Mouse (Mus musculus) hindbrain, embryonic 10.5 days (tissue): ENCODE results near the gene Upf2. TPM values are rescaled to one million over a fixed set of nuclear protein-coding genes. Genes with fewer than 3 reads are reported as not detected.
"Not testable (repeated sequence)": the region's sequence is repeated elsewhere in the genome, so short reads cannot be mapped to it uniquely, and the experiment has no call there.

ENCODE experiments used
- DNase-seq: peaks from one replicate; pipeline ENCODE4 v3.0.0-alpha.2; 2017; ENCODE audit warnings: low spot score
- H3K27ac ChIP-seq: fragments of 300-500 bp; sonication (generic); 2 replicates; pipeline ENCODE4 v1.5.1; 2016; ENCODE audit warnings: mild to moderate bottlenecking, moderate library complexity
- H3K27me3 ChIP-seq: fragments of 300-500 bp; sonication (generic); 2 replicates; pipeline ENCODE4 v1.6.1; 2016; ENCODE audit warnings: mild to moderate bottlenecking; ENCODE audit not compliant: poor library complexity, insufficient read depth, severe bottlenecking
- H3K36me3 ChIP-seq: fragments of 300-500 bp; sonication (generic); 2 replicates; pipeline ENCODE4 v1.6.1; 2016; ENCODE audit warnings: mild to moderate bottlenecking, moderate library complexity
- H3K4me1 ChIP-seq: fragments of 300-500 bp; sonication (generic); replicated peaks from 2 replicates; pipeline ENCODE4 v1.6.1; 2016; ENCODE audit warnings: mild to moderate bottlenecking
- H3K4me3 ChIP-seq: fragments of 300-500 bp; sonication (generic); 2 replicates; pipeline ENCODE4 v1.5.1; 2016; ENCODE audit warnings: mild to moderate bottlenecking, moderate library complexity
- H3K9me3 ChIP-seq: fragments of 300-500 bp; sonication (generic); 2 replicates; pipeline ENCODE4 v1.6.1; 2016; ENCODE audit warnings: mild to moderate bottlenecking, moderate library complexity
- WGBS: fragments of 180-500 bp; shearing (Covaris S2); methylation state at CpG from one replicate; pipeline ENCODE4 v1.1.7; 2016; 5-methylcytosine and 5-hydroxymethylcytosine counted together
- polyA plus RNA-seq: library from polyadenylated mRNA; unstranded; fragments of >200 nt; fragmentation: Nextera tagmentation; extraction: Ambion mirVana; gene quantifications from 2 replicates; pipeline ENCODE4 v1.2.1, GENCODE M21; 2016

The Upf2 gene
- polyA plus RNA-seq, 1 experiment from 2014 or later, result 6.9 TPM

- Histone ChIP-seq H3K36me3 (no peaks in the 10 kb centered on the region), H3K27ac (no peak overlapping the region), H3K4me3 (no peak overlapping the region), H3K4me1 (peaks cover 15% of the 10 kb centered on the region), H3K27me3 (no peaks in the 10 kb centered on the region), H3K9me3 (no peaks in the 10 kb centered on the region)
- no peak for DNase-seq
- WGBS, result 89% methylated on average over 3 of the region's 3 CpGs
These were observed 11.9 kb upstream of the Upf2 start for GRCm38 (mm10) chr2:5939319-5939718.

DNA sequence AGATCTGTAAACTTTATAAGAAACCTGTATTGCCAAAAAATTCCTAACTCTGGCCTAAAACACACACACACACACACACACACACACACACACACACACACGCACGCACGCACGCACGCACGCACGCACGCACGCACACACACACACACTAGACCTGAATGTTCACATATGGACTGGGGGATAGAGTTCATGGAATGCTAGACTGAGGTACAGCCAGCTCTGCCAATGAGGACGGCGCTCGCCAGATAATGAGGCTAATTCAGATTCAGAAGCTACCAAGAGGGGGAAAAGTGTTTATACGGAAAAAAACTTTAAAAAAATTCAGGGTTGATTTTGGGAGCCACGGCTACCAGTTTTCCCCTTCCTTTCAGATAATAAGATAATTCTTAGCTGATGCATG, 11.4 kb upstream of the Upf2 start:
- Histone ChIP-seq H3K36me3 (no peaks in the 10 kb centered on the region), H3K27ac (no peak overlapping the region), H3K4me1 (peaks cover 15% of the 10 kb centered on the region), H3K4me3 (no peak overlapping the region), H3K9me3 (no peaks in the 10 kb centered on the region), H3K27me3 (no peaks in the 10 kb centered on the region)
- 91% methylated on average over 14 of the region's 14 CpGs for WGBS
- no peak for DNase-seq

DNA sequence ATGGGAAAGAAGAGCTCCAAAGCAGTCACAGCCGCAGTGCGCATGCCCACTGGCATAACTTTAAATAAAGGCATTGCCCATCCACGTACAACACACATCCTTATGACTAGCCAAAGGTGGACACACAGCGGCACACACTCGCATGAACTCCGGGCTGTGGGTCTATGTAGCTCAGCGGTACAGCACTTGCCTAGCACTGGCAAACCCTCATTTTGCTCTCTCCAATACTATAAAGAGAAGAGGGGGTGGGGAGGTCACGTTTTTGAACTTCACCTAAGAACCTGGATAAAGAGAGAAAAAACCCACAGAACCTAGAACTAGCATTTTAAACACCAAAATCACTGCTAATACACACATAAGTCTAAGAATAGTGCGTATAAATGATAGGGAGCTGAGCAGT, 10.3 kb upstream of the Upf2 start:
- peaks cover 15% of the 10 kb centered on the region for H3K4me1 ChIP-seq
- no peak overlapping the region for H3K4me3 ChIP-seq
- no peak overlapping the region for H3K27ac ChIP-seq
- no peaks in the 10 kb centered on the region for H3K9me3 ChIP-seq
- no peak for DNase-seq
- no peaks in the 10 kb centered on the region for H3K27me3 ChIP-seq
- WGBS, result 93% methylated on average over 9 of the region's 9 CpGs
- H3K36me3 ChIP-seq, result no peaks in the 10 kb centered on the region

DNA sequence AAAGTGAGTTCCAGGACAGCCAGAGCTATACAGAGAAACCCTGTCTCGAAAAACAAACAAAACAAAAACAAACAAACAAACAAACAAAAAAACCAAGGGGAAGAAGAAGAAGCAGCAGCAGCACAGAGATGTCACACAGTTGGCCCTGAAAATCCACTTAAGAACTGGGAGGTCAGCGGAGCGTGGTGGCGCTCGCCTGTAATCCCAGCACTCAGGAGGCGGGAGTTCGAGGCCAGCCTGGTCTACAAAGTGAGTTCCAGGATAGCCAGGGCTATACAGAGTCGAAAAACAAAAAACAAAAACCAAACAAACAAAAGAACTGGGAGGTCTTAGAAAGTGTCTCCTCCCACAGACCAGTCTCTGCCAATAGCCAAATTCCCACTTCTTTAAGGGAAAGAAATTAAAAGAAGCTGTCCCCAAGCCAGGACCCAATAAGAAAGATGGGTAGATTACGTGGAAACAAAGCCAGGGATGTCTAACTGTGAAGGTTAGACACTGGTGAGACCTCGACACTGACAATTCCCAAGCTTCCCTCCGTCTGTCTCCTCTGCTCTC, 9.3 kb upstream of the Upf2 start:
- Histone ChIP-seq H3K27ac (peak overlapping the region; percentile 83), H3K9me3 (no peaks in the 10 kb centered on the region), H3K4me3 (peak overlapping the region; percentile 69), H3K27me3 (no peaks in the 10 kb centered on the region), H3K4me1 (peaks cover 15% of the 10 kb centered on the region), H3K36me3 (no peaks in the 10 kb centered on the region)
- DNase-seq, result no peak
- 59% methylated on average over 11 of the region's 11 CpGs for WGBS

DNA sequence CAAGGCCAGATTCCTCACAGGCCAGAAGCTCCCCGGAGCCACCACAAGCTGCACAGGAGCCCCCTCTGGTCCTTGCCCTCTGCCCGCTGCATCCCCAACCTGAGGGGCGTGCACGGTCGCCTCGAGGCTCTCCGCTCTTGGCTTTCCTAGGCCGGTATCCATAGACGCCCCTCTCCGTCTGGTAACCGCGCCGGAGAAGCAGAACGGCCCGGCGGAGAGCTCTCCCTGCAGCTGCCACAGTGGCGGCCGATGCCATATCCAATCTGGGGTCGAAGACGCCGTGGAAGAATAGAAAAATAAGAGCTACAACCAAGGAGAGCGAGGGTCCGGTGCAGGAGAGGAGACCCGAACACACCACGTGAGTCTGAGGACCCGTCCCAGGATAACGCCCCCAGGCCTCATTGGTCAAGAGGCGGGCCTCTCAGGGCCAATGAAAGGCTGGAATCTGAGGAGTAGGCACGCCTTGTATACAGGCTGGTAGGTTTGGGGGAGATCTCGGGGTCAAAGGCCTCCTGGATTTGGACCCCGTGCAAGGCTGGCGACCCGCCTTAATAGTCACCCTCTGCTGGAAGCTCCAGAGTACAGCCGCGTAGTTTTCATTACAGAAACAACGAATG, 8.7 kb upstream of the Upf2 start, which contains the start of gene Dhtkd1:
Gene Dhtkd1, minus strand, starts transcription at position 377 of the 617 bp plus-strand sequence.
- WGBS, result under 1% methylated on average over 36 of the region's 36 CpGs
- H3K27ac ChIP-seq, result peak within 1 kb of the TSS; percentile 83
- peak within 1 kb of the TSS; percentile 69 for H3K4me3 ChIP-seq

GRCm38 (mm10) chr2:5943071-5943470, 8.2 kb upstream of the Upf2 start:
- 33% methylated on average over 4 of the region's 4 CpGs for WGBS
- H3K9me3 ChIP-seq, result no peaks in the 10 kb centered on the region
- H3K4me3 ChIP-seq, result peak overlapping the region; percentile 69
- no peaks in the 10 kb centered on the region for H3K36me3 ChIP-seq
- DNase-seq, result no peak
- H3K27ac ChIP-seq, result peak overlapping the region; percentile 83; the same call in 1 of the 2 replicates
- peaks cover 15% of the 10 kb centered on the region for H3K4me1 ChIP-seq
- H3K27me3 ChIP-seq, result no peaks in the 10 kb centered on the region

More for the DNA sequence above, 8.7 kb upstream of the Upf2 start, which contains the start of gene Dhtkd1:
- DNase-seq, result peak; percentile 81
- peaks cover 15% of the 10 kb centered on the region for H3K4me1 ChIP-seq
- no peaks in the 10 kb centered on the region for H3K36me3 ChIP-seq
- H3K27me3 ChIP-seq, result no peaks in the 10 kb centered on the region
- H3K9me3 ChIP-seq, result no peaks in the 10 kb centered on the region

GRCm38 (mm10) chr2:5945629-5946028, 5.6 kb upstream of the Upf2 start:
- no peak overlapping the region for H3K27ac ChIP-seq
- H3K4me1 ChIP-seq, result peaks cover 18% of the 10 kb centered on the region
- no peak for DNase-seq
- no peaks in the 10 kb centered on the region for H3K27me3 ChIP-seq
- H3K4me3 ChIP-seq, result no peak overlapping the region
- H3K36me3 ChIP-seq, result no peaks in the 10 kb centered on the region
- WGBS, result 92% methylated on average over 1 of the region's 1 CpGs
- H3K9me3 ChIP-seq, result no peaks in the 10 kb centered on the region

DNA sequence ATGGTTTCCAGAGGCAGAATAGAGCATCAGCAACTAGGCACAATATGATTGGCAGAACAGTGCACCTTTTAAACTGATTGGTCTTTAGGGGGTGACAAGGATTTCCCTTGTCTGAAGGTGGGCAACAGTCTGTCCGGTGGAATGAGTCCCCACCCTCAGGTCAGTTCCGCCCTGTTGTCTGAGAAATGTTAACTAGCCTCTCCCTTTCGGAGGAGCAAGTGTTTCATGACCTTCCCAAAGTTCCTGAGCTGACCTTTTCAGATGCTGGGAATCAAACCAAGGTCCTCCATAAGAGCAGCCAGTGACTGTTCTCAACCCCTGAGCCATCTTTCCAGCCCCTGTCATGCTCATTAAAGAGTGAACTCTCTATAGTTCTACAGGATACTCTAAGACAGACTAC, 4.4 kb upstream of the Upf2 start:
- H3K4me3 ChIP-seq, result no peak overlapping the region
- H3K27ac ChIP-seq, result no peak overlapping the region
- peaks cover 17% of the 10 kb centered on the region for H3K4me1 ChIP-seq
- 79% methylated on average over 3 of the region's 3 CpGs for WGBS
- H3K36me3 ChIP-seq, result no peaks in the 10 kb centered on the region
- H3K27me3 ChIP-seq, result no peaks in the 10 kb centered on the region
- DNase-seq, result no peak
- no peaks in the 10 kb centered on the region for H3K9me3 ChIP-seq

DNA sequence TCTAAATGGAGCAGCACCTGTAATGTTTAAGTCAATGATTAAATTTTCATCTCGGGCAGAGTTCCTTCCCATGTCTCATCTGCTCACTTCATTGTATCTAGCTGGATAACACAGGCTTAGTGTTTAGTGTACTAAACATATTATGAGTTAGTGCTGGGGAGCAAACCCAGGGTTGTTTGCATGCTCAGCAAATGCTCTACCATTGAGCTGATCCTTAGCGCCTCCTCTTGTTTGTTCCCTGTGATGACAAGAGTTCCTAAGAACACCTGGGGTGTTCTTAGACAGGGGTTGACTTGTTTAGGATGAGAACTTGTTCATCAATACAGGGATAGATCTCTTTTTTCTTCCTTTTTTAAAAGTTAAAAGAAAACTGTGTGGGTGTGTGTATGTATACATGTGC, 2.3 kb upstream of the Upf2 start:
- H3K36me3 ChIP-seq, result no peaks in the 10 kb centered on the region
- no peak overlapping the region for H3K27ac ChIP-seq
- WGBS, result 89% methylated on average over 2 of the region's 2 CpGs
- H3K27me3 ChIP-seq, result no peaks in the 10 kb centered on the region
- DNase-seq, result no peak
- peaks cover 12% of the 10 kb centered on the region for H3K4me1 ChIP-seq
- H3K9me3 ChIP-seq, result no peaks in the 10 kb centered on the region
- H3K4me3 ChIP-seq, result no peak overlapping the region

DNA sequence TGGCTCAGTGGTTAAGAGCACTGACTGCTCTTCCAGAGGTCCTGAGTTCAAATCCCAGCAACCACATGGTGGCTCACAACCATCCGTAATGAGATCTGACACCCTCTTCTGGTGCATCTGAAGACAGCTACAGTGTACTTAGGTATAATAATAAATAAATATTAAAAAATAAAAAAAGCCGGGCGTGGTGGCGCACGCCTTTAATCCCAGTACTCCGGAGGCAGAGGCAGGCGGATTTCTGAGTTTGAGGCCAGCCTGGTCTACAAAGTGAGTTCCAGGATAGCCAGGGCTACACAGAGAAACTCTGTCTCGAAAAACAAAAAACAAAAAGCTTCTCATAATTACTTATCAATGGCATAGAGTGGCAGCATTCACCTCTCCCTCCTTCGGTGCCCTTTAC, 1.4 kb upstream of the Upf2 start:
- not testable (repeated sequence) for H3K36me3 ChIP-seq, H3K27me3 ChIP-seq, H3K9me3 ChIP-seq, DNase-seq
- Histone ChIP-seq H3K27ac (peak overlapping the region; percentile 97; the same call in 1 of the 2 replicates), H3K4me1 (peaks cover 12% of the 10 kb centered on the region), H3K4me3 (peak overlapping the region; percentile 99)
- 95% methylated on average over 9 of the region's 9 CpGs for WGBS

- 17% methylated on average over 6 of the region's 6 CpGs for WGBS
- H3K27ac ChIP-seq, result peak overlapping the region; percentile 97
- peaks cover 12% of the 10 kb centered on the region for H3K4me1 ChIP-seq
- H3K36me3 ChIP-seq, result no peaks in the 10 kb centered on the region
- no peaks in the 10 kb centered on the region for H3K27me3 ChIP-seq
- no peaks in the 10 kb centered on the region for H3K9me3 ChIP-seq
- DNase-seq, result no peak
- peak overlapping the region; percentile 99 for H3K4me3 ChIP-seq
These were observed 964 bp upstream of the Upf2 start for GRCm38 (mm10) chr2:5950305-5950704.

- under 1% methylated on average over 46 of the region's 46 CpGs for WGBS
- H3K9me3 ChIP-seq, result no peaks in the 10 kb centered on the region
- peak overlapping the region; percentile 99 for H3K4me3 ChIP-seq
- DNase-seq, result no peak
- H3K27ac ChIP-seq, result peak overlapping the region; percentile 97
- peaks cover 12% of the 10 kb centered on the region for H3K4me1 ChIP-seq
- H3K27me3 ChIP-seq, result no peaks in the 10 kb centered on the region
- H3K36me3 ChIP-seq, result no peaks in the 10 kb centered on the region
These were observed 447 bp downstream of the Upf2 start for GRCm38 (mm10) chr2:5951621-5952211.

- H3K27ac ChIP-seq, result no peak overlapping the region
- H3K4me3 ChIP-seq, result no peak overlapping the region
- no peaks in the 10 kb centered on the region for H3K27me3 ChIP-seq
- no peak for DNase-seq
- WGBS, result 92% methylated on average over 9 of the region's 9 CpGs
- H3K9me3 ChIP-seq, result no peaks in the 10 kb centered on the region
- H3K4me1 ChIP-seq, result peaks cover under 1% of the 10 kb centered on the region
- H3K36me3 ChIP-seq, result peaks cover 57% of the 10 kb centered on the region
These were observed 6.4 kb downstream of the Upf2 start for GRCm38 (mm10) chr2:5957705-5958104.
